Mouse (Mus musculus) embryonic facial prominence, embryonic 10.5 days (tissue): ENCODE measurements around the gene Afmid. TPM values are rescaled to one million over a fixed set of nuclear protein-coding genes. Genes with fewer than 3 reads are reported as not detected.
A peak's percentile ranks its signal among the peaks of the same experiment; 100 is the strongest.

Source experiments
- DNase-seq: peaks from one replicate; pipeline ENCODE4 v3.0.0-alpha.2; 2017; ENCODE audit warnings: low spot score
- H3K27ac ChIP-seq: fragments of 300-500 bp; sonication (generic); replicated peaks from 2 replicates; pipeline ENCODE4 v1.5.1; 2016; ENCODE audit warnings: mild to moderate bottlenecking
- H3K27me3 ChIP-seq: fragments of 300-500 bp; sonication (generic); replicated peaks from 2 replicates; pipeline ENCODE4 v1.6.1; 2016; ENCODE audit warnings: low read depth, mild to moderate bottlenecking; ENCODE audit not compliant: poor library complexity, severe bottlenecking
- H3K36me3 ChIP-seq: fragments of 300-500 bp; sonication (generic); replicated peaks from 2 replicates; pipeline ENCODE4 v1.6.1; 2016; ENCODE audit warnings: mild to moderate bottlenecking, moderate library complexity
- H3K4me1 ChIP-seq: fragments of 300-500 bp; sonication (generic); 2 replicates; pipeline ENCODE4 v1.6.1; 2016
- H3K4me3 ChIP-seq: fragments of 300-500 bp; sonication (generic); 2 replicates; pipeline ENCODE4 v1.5.1; 2016; ENCODE audit warnings: mild to moderate bottlenecking, moderate library complexity
- H3K9me3 ChIP-seq: fragments of 300-500 bp; sonication (generic); 2 replicates; pipeline ENCODE4 v1.6.1; 2016; ENCODE audit warnings: mild to moderate bottlenecking
- WGBS: fragments of 180-500 bp; shearing (Covaris S2); methylation state at CpG from one replicate; pipeline ENCODE4 v1.1.7; 2016; 5-methylcytosine and 5-hydroxymethylcytosine counted together
- polyA plus RNA-seq: library from polyadenylated mRNA; unstranded; fragments of >200 nt; fragmentation: Nextera tagmentation; extraction: Ambion mirVana; gene quantifications from 2 replicates; pipeline ENCODE4 v1.2.1, GENCODE M21; 2016

Gene Afmid
- polyA plus RNA-seq, 1 experiment from 2014 or later, result 3.5 TPM

DNA sequence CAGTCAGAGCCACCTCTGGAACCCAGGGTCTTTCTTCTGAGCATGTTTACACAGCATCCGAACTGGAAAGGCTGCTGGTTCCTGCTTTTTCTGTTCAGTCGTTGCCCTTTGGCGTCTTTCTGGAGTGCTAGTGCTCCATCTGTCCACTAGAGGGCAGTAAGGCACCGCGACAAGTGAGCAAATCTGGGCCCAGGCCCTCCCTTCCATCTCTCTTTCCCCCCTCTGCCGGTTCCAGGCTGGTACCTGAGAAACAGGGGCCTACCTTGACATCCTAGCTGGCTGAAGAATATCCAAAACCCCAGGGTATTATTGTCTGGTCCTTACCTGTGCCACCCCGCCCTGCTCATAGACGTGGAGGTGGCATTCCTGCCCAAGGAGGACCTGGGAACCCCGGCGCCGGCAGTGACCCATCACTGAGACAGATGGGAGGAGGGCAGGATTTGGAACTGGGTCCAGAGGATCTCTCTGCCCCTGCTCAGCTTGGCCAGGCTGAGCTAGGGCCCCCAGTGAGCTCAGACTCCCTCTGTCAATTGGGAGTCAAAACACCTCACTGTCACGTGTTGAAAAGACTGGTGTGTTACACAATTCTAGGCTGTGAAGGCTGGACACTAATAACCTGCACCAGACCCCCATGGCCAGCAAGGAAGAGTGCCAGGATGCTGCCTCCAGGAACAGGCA lies 45.1 kb downstream of the Afmid start:
- H3K27me3 ChIP-seq, result peaks cover 20% of the 10 kb centered on the region
- no peak overlapping the region for H3K27ac ChIP-seq
- H3K4me3 ChIP-seq, result no peak overlapping the region
- peaks cover 55% of the 10 kb centered on the region for H3K4me1 ChIP-seq
- WGBS, result 33% methylated on average over 12 of the region's 12 CpGs
- H3K9me3 ChIP-seq, result no peaks in the 10 kb centered on the region
- H3K36me3 ChIP-seq, result no peaks in the 10 kb centered on the region
- peak; percentile 79 for DNase-seq

DNA sequence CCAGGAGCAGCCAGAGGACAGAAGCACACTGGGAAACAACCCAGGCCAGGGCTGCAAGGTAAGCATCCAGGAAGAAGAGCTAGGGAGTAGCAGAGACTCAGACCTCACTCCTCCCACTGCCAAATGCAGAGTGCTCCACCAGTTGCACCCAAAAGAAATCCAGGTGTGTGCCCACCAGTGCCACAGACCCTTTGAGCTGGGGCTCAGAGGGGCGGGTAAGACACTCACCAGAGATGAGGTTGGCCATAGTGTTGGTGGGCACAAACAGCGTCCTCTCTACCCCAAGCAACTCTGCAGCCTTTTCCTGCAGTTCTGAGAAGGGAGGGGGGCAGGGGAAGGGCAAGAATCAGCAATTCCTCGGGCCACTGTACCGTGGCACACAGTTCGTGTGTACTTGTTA lies 45.7 kb downstream of the Afmid start:
- DNase-seq, result no peak
- Histone ChIP-seq H3K36me3 (no peaks in the 10 kb centered on the region), H3K4me1 (peaks cover 52% of the 10 kb centered on the region), H3K9me3 (no peaks in the 10 kb centered on the region), H3K27me3 (peaks cover 20% of the 10 kb centered on the region), H3K27ac (no peak overlapping the region), H3K4me3 (no peak overlapping the region)
- WGBS, result 76% methylated on average over 5 of the region's 5 CpGs

DNA sequence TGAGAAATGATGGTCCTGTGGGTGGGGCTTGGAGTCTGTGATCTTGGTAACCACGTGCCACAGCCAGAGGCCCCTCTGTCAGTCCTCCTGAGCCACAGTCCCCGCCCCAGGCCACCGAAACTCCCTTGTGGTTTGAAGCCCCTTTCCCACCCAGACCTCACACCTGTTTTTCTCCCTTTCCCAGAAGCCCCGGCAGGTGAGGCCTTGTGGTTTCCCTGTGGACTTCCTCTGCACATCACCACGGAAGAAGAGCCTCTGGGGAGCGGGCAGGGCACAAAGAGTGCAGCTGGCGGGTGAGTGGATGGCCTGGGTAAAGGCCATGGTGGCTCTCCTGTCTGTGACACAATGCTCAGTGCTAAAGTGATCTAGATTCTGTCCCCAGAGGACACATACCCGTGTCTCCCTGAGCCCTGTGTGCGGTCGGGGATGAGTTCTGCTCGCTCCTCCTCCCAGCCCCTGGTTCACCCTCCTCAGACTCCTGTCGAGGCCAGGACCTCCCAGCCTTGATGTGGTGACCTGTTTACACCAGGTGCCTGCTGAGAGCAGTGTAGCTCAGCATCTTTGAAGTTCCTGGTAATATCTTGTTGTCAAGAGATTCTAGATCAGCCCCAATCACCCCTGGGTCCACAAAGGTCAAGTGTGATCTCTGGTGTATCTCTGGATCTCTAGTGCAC lies 46.3 kb downstream of the Afmid start:
- peaks cover 22% of the 10 kb centered on the region for H3K27me3 ChIP-seq
- no peak for DNase-seq

DNA sequence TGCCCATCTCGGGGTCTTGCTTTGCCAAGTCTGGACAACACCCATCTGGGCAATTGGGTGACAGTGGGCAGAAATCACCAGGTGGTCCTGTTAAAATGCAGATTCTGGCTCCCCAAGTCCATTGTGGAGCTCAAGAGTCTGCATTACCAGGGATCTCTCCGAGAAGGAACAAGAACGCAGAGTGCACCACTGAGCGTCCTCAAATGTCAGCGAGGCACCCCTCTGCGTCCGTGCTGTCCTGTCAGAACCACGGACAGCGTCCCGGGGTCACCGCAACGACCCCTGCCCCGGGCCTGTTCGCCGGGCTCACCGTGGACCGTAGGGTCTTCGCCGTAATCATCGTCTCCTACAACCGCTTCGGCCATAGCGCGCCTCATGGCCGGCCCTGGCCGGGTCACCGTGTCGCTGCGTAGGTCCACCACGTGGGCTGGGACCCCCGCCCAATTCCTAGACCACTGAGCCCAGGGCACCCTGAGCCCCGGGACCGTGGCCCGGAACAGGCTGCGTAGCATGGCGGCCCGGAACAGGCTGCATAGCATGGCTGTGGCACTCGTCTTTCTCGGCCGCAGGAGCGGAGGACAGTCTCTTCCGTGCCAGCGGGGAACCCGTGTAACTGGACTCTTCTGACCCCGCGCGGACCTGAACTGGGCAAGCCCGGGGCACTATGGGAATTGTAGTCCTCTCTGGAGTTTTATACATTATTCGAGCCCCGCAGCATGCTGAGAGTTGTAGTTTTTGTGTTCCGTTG lies 47.3 kb downstream of the Afmid start, which contains the start of gene Tha1:
Tha1 (minus strand) TSS at position 621 of the 748 bp plus-strand sequence.
- H3K27ac ChIP-seq, result peak within 1 kb of the TSS; percentile 85
- DNase-seq, result peak; percentile 87
- no peaks in the 10 kb centered on the region for H3K36me3 ChIP-seq
- WGBS, result 2% methylated on average over 51 of the region's 51 CpGs
- H3K4me1 ChIP-seq, result peaks cover 51% of the 10 kb centered on the region
- H3K27me3 ChIP-seq, result peaks cover 23% of the 10 kb centered on the region
- H3K4me3 ChIP-seq, result peak within 1 kb of the TSS; percentile 75
- H3K9me3 ChIP-seq, result no peaks in the 10 kb centered on the region

More for the DNA sequence above, 46.3 kb downstream of the Afmid start:
- H3K4me3 ChIP-seq, result peak overlapping the region; percentile 75
- H3K9me3 ChIP-seq, result no peaks in the 10 kb centered on the region
- H3K4me1 ChIP-seq, result peaks cover 47% of the 10 kb centered on the region
- WGBS, result 65% methylated on average over 12 of the region's 12 CpGs
- H3K36me3 ChIP-seq, result no peaks in the 10 kb centered on the region
- no peak overlapping the region for H3K27ac ChIP-seq

DNA sequence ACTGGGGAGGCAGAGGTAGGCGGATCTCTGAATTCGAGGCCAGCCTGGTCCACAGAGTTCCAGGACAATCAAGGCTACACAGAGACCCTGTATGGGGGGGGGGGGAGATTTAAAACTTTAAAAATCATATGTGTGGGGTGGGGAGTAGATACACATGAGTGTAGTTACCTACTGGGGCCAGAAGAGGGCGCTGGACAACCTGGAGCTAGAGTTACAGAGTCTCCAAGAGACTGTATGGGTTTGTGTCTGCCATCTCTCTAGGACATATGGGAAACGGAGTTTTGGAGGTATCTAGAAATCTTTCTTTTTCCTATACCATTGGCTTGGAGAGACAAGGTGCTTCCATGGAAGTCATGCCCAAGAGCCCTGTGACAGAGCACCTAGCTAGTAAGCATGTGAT lies 48.7 kb downstream of the Afmid start:
- WGBS, result 59% methylated on average over 4 of the region's 4 CpGs
- Histone ChIP-seq H3K9me3 (no peaks in the 10 kb centered on the region), H3K27ac (no peak overlapping the region), H3K36me3 (no peaks in the 10 kb centered on the region), H3K27me3 (peaks cover 37% of the 10 kb centered on the region), H3K4me3 (no peak overlapping the region), H3K4me1 (peaks cover 65% of the 10 kb centered on the region)
- DNase-seq, result no peak

DNA sequence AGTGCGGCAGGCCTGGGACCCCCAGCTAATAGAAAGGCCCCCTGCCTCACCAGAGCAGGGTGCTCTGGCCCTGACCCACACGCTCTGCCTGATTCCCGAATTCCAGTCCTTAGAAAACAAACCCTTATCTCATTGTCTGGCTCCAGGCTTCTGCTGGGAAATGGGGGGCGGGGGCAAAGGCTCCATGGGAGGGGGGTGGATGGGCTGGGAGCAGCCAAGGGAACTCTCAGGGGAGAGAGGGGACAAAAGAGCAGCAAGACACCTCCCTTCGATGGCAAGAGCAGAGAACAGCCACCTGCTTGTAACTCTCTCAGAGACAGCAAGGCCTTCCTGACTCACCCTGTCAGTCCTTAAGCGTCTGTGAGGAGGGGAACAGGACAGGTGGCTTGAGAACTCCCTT lies 50.0 kb downstream of the Afmid start:
- Histone ChIP-seq H3K9me3 (no peaks in the 10 kb centered on the region), H3K36me3 (no peaks in the 10 kb centered on the region), H3K27ac (peak overlapping the region; percentile 15; the same call in 1 of the 2 replicates), H3K4me1 (peaks cover 63% of the 10 kb centered on the region), H3K27me3 (peaks cover 49% of the 10 kb centered on the region), H3K4me3 (no peak overlapping the region)
- DNase-seq, result no peak
- 26% methylated on average over 6 of the region's 6 CpGs for WGBS

DNA sequence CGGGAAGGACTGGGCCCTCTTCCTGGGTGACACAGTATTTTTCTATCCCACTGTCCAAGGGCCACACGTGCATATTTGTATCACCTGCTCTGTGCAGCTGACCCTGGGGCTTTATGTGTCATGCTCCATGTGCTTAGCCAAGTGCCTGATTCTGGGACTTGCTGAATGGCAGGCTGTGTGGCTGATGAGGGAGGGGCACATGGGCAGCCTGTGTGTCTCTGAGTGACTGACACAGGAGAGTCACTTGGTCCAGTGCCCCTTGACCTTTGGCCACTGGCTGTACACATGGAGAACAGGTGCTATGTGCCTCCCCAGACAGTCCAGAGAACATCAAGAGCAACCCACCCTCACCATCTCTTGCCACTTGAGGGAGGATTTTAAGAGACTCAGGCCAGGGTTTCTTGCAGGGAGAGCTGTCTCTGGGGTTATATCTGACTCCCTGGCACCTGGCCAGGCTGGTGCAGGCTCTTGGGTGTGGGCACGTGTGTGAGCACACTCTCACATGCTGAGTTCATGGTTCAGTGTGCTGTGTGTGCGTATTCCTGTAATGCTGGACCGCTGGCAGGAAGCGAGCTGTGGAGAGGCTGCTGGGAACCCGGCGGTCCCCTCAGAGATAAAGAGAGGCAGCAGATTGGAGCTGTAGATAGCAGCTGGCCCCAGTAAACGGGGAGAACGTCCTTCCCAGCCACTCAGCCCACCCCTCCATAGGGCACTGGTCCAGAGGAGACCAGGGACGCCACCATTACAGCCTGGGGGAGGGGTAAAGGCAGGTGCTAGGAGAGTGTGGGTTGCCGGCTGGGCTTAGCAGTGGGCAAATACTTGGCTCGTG lies 52.4 kb downstream of the Afmid start:
- H3K9me3 ChIP-seq, result no peaks in the 10 kb centered on the region
- no peak for DNase-seq
- no peaks in the 10 kb centered on the region for H3K36me3 ChIP-seq
- peak overlapping the region; percentile 14; the same call in 1 of the 2 replicates for H3K4me3 ChIP-seq
- H3K27me3 ChIP-seq, result peaks cover 57% of the 10 kb centered on the region
- peak overlapping the region; percentile 68 for H3K27ac ChIP-seq
- H3K4me1 ChIP-seq, result peaks cover 59% of the 10 kb centered on the region
- WGBS, result 34% methylated on average over 13 of the region's 13 CpGs

DNA sequence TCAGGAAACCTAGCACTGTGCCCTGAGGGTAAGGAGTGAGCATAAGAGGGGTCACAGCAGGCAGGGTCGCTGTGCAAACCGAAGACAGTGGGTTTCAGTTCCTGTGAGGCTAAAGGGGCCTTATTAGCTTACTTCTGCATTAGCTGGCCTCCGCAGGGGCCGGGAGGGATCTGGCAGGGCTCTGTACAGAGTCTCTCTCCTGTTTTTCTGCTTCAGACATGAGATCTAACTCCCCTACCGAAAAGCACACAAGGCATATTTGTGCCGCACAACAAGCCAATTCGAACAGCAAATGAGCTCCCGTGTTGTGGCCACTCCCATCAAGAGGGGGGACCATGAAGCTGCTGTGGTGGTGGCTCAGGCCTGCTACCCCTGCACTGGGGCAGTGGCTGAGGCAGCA lies 53.2 kb downstream of the Afmid start:
- Histone ChIP-seq H3K27me3 (peaks cover 64% of the 10 kb centered on the region), H3K4me1 (peaks cover 58% of the 10 kb centered on the region), H3K36me3 (no peaks in the 10 kb centered on the region), H3K27ac (peak overlapping the region; percentile 68), H3K4me3 (0 out of 2 replicates have a peak overlapping the region, but pooled peaks have one; percentile 14), H3K9me3 (no peaks in the 10 kb centered on the region)
- no peak for DNase-seq
- WGBS, result 13% methylated on average over 8 of the region's 8 CpGs

DNA sequence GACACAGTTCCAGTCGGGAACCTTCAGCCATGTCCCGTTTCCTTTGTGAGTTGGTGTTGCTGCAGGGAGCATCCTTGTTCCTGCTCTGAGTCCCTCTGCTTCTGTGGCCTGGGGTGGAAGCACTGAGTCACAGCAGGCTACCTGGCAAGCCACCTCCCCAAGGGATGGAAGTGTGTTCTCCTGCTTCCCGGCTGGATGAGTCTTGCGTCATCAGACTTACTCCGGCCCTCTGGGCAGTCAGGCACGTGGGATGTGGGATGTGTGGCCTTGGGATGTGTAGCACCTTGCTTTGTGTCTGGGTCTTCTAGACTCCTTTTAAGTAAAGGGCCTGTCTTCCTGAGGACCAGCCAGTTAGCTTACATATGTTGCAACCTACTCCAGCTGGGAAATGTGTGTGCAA lies 54.0 kb downstream of the Afmid start:
- 73% methylated on average over 6 of the region's 6 CpGs for WGBS
- peaks cover 72% of the 10 kb centered on the region for H3K27me3 ChIP-seq
- no peaks in the 10 kb centered on the region for H3K36me3 ChIP-seq
- peaks cover 61% of the 10 kb centered on the region for H3K4me1 ChIP-seq
- no peaks in the 10 kb centered on the region for H3K9me3 ChIP-seq
- no peak for DNase-seq
- 0 out of 2 replicates have a peak overlapping the region, but pooled peaks have one; percentile 40 for H3K27ac ChIP-seq
- no peak overlapping the region for H3K4me3 ChIP-seq

DNA sequence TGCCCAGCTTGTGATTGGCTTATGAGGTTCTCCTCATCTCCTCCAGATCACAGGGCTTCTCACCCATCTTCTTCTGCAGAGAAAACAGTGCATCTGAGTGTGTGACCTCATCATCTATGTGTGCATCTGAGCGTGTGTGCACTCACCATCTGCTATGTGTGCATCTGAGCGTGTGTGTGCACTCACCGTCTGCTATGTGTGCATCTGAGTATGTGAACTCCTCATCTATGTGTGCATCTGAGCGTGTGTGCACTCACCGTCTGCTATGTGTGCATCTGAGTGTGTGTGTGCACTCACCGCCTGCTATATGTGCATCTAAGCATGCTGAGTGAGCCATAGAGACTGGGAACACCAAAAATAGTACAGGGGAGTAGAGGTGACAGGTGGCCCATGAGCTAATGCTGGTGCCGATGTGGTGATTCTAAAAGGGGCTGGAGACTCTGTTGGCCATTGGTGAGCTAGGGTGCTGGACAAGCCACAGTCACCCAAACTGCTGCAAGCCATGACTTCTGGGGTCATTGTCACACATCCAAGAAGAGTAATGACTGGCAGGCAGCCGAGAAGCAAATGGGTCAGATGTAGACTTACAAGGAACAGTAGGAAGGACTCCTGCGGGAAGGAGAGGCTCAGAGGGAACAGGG lies 54.7 kb downstream of the Afmid start:
- Histone ChIP-seq H3K4me1 (peaks cover 56% of the 10 kb centered on the region), H3K27me3 (peaks cover 80% of the 10 kb centered on the region), H3K4me3 (no peak overlapping the region), H3K36me3 (no peaks in the 10 kb centered on the region), H3K9me3 (no peaks in the 10 kb centered on the region), H3K27ac (no peak overlapping the region)
- WGBS, result 91% methylated on average over 9 of the region's 9 CpGs
- DNase-seq, result no peak

DNA sequence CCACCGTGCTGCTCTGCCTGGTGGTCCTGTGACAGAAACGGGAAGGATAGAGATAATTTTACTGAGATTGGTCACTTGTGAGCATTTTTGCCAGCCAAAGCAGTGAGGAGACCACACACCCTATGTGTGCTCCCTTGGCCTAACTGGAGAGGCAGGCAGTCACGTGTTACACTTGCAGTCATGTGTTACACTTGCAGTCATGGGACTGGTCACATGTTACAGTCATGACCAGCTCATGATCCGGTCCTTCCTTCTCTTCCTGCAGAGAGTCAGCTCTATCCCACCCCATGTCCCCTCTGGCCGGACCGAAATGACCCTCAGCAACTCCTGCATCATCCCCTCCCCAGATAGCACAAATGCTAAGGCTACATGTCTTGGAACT lies 55.2 kb downstream of the Afmid start:
- Histone ChIP-seq H3K4me3 (no peak overlapping the region), H3K27me3 (peaks cover 85% of the 10 kb centered on the region), H3K4me1 (peaks cover 51% of the 10 kb centered on the region), H3K27ac (peak overlapping the region; percentile 67; the same call in 1 of the 2 replicates), H3K36me3 (no peaks in the 10 kb centered on the region), H3K9me3 (no peaks in the 10 kb centered on the region)
- DNase-seq, result no peak
- 84% methylated on average over 6 of the region's 6 CpGs for WGBS
